Mouse (Mus musculus): Measurements from ENCODE around the gene Erh. TPM values are rescaled to one million over a fixed set of nuclear protein-coding genes. Genes with fewer than 3 reads are reported as not detected.

Erh gene
- polyA plus RNA-seq, 1 experiment: 101 TPM

- Histone ChIP-seq H3K4me1 (ENCODE audit: control insufficient read depth, insufficient read depth, low read length) (no peaks in the 10 kb centered on the region), H3K36me3 (ENCODE audit: control insufficient read depth, insufficient read depth, low read length) (no peaks in the 10 kb centered on the region), H3K27ac (ENCODE audit: control insufficient read depth, insufficient read depth, low read depth, low read length) (no peak overlapping the region), H3K4me3 (ENCODE audit: control insufficient read depth, low read depth, low read length) (no peak overlapping the region; the same call in 1 of the 2 replicates), H3K27me3 (ENCODE audit: control insufficient read depth, insufficient read depth, low read length) (no peaks in the 10 kb centered on the region)
- TF ChIP-seq POLR2A (IDR thresholded peaks at IDR 0.05; ENCODE audit: control insufficient read depth, low read depth, low read length): no peak
- TF ChIP-seq CTCF (IDR thresholded peaks at IDR 0.05; ENCODE audit: control insufficient read depth, insufficient read depth, insufficient replicate concordance, low read depth, low read length): no peak
These were observed 39.4 kb upstream of the Erh start for GRCm38 (mm10) chr12:80683554-80683953.

GRCm38 (mm10) chr12:80681340-80681739 is 37.2 kb upstream of the Erh start:
- H3K4me1 ChIP-seq (ENCODE audit: control insufficient read depth, insufficient read depth, low read length): no peaks in the 10 kb centered on the region
- no peaks in the 10 kb centered on the region for H3K27me3 ChIP-seq (ENCODE audit: control insufficient read depth, insufficient read depth, low read length)
- H3K36me3 ChIP-seq (ENCODE audit: control insufficient read depth, insufficient read depth, low read length): peaks cover 1% of the 10 kb centered on the region; the same call in 1 of the 2 replicates
- no peak overlapping the region for H3K27ac ChIP-seq (ENCODE audit: control insufficient read depth, insufficient read depth, low read depth, low read length)
- H3K4me3 ChIP-seq (ENCODE audit: control insufficient read depth, low read depth, low read length): no peak overlapping the region
- peak; percentile 32; the same call in 1 of the 2 replicates for TF ChIP-seq CTCF (IDR thresholded peaks at IDR 0.05; ENCODE audit: control insufficient read depth, insufficient read depth, insufficient replicate concordance, low read depth, low read length)
- TF ChIP-seq POLR2A (IDR thresholded peaks at IDR 0.05; ENCODE audit: control insufficient read depth, low read depth, low read length): no peak

GRCm38 (mm10) chr12:80673170-80673569 is 29.0 kb upstream of the Erh start:
- Histone ChIP-seq H3K4me1 (ENCODE audit: control insufficient read depth, insufficient read depth, low read length) (no peaks in the 10 kb centered on the region), H3K36me3 (ENCODE audit: control insufficient read depth, insufficient read depth, low read length) (peaks cover 3% of the 10 kb centered on the region; the same call in 1 of the 2 replicates), H3K27ac (ENCODE audit: control insufficient read depth, insufficient read depth, low read depth, low read length) (no peak overlapping the region), H3K27me3 (ENCODE audit: control insufficient read depth, insufficient read depth, low read length) (no peaks in the 10 kb centered on the region), H3K4me3 (ENCODE audit: control insufficient read depth, low read depth, low read length) (no peak overlapping the region)
- TF ChIP-seq POLR2A (IDR thresholded peaks at IDR 0.05; ENCODE audit: control insufficient read depth, low read depth, low read length): no peak
- no peak for TF ChIP-seq CTCF (IDR thresholded peaks at IDR 0.05; ENCODE audit: control insufficient read depth, insufficient read depth, insufficient replicate concordance, low read depth, low read length)

GRCm38 (mm10) chr12:80668391-80668790 is 24.2 kb upstream of the Erh start:
- TF ChIP-seq POLR2A (IDR thresholded peaks at IDR 0.05; ENCODE audit: control insufficient read depth, low read depth, low read length) (no peak), CTCF (IDR thresholded peaks at IDR 0.05; ENCODE audit: control insufficient read depth, insufficient read depth, insufficient replicate concordance, low read depth, low read length) (no peak)
- H3K36me3 ChIP-seq (ENCODE audit: control insufficient read depth, insufficient read depth, low read length): peaks cover 1% of the 10 kb centered on the region; the same call in 1 of the 2 replicates
- no peak overlapping the region for H3K4me3 ChIP-seq (ENCODE audit: control insufficient read depth, low read depth, low read length)
- H3K27me3 ChIP-seq (ENCODE audit: control insufficient read depth, insufficient read depth, low read length): no peaks in the 10 kb centered on the region
- H3K4me1 ChIP-seq (ENCODE audit: control insufficient read depth, insufficient read depth, low read length): no peaks in the 10 kb centered on the region
- no peak overlapping the region for H3K27ac ChIP-seq (ENCODE audit: control insufficient read depth, insufficient read depth, low read depth, low read length)

GRCm38 (mm10) chr12:80663935-80664334 is 19.8 kb upstream of the Erh start:
- Histone ChIP-seq H3K27ac (ENCODE audit: control insufficient read depth, insufficient read depth, low read depth, low read length) (no peak overlapping the region), H3K4me1 (ENCODE audit: control insufficient read depth, insufficient read depth, low read length) (no peaks in the 10 kb centered on the region), H3K36me3 (ENCODE audit: control insufficient read depth, insufficient read depth, low read length) (no peaks in the 10 kb centered on the region; the same call in 1 of the 2 replicates), H3K27me3 (ENCODE audit: control insufficient read depth, insufficient read depth, low read length) (no peaks in the 10 kb centered on the region), H3K4me3 (ENCODE audit: control insufficient read depth, low read depth, low read length) (no peak overlapping the region)
- TF ChIP-seq POLR2A (IDR thresholded peaks at IDR 0.05; ENCODE audit: control insufficient read depth, low read depth, low read length) (no peak), CTCF (IDR thresholded peaks at IDR 0.05; ENCODE audit: control insufficient read depth, insufficient read depth, insufficient replicate concordance, low read depth, low read length) (no peak)

- H3K27ac ChIP-seq (ENCODE audit: control insufficient read depth, insufficient read depth, low read depth, low read length): no peak overlapping the region
- TF ChIP-seq POLR2A (IDR thresholded peaks at IDR 0.05; ENCODE audit: control insufficient read depth, low read depth, low read length): no peak
- no peaks in the 10 kb centered on the region; the same call in 1 of the 2 replicates for H3K36me3 ChIP-seq (ENCODE audit: control insufficient read depth, insufficient read depth, low read length)
- no peaks in the 10 kb centered on the region for H3K27me3 ChIP-seq (ENCODE audit: control insufficient read depth, insufficient read depth, low read length)
- no peaks in the 10 kb centered on the region for H3K4me1 ChIP-seq (ENCODE audit: control insufficient read depth, insufficient read depth, low read length)
- no peak overlapping the region for H3K4me3 ChIP-seq (ENCODE audit: control insufficient read depth, low read depth, low read length)
These were observed 18.2 kb upstream of the Erh start for GRCm38 (mm10) chr12:80662322-80662721.

GRCm38 (mm10) chr12:80658661-80659060 is 14.5 kb upstream of the Erh start:
- no peak overlapping the region for H3K27ac ChIP-seq (ENCODE audit: control insufficient read depth, insufficient read depth, low read depth, low read length)

GRCm38 (mm10) chr12:80654659-80655025 is 10.5 kb upstream of the Erh start:
- Histone ChIP-seq H3K4me3 (ENCODE audit: control insufficient read depth, low read depth, low read length) (no peak overlapping the region), H3K27me3 (ENCODE audit: control insufficient read depth, insufficient read depth, low read length) (no peaks in the 10 kb centered on the region), H3K4me1 (ENCODE audit: control insufficient read depth, insufficient read depth, low read length) (no peaks in the 10 kb centered on the region), H3K36me3 (ENCODE audit: control insufficient read depth, insufficient read depth, low read length) (no peaks in the 10 kb centered on the region), H3K27ac (ENCODE audit: control insufficient read depth, insufficient read depth, low read depth, low read length) (no peak overlapping the region)
- TF ChIP-seq CTCF (IDR thresholded peaks at IDR 0.05; ENCODE audit: control insufficient read depth, insufficient read depth, insufficient replicate concordance, low read depth, low read length) (no peak), POLR2A (IDR thresholded peaks at IDR 0.05; ENCODE audit: control insufficient read depth, low read depth, low read length) (no peak)

More at GRCm38 (mm10) chr12:80658661-80659060, 14.5 kb upstream of the Erh start:
- no peak overlapping the region for H3K4me3 ChIP-seq (ENCODE audit: control insufficient read depth, low read depth, low read length)
- H3K27me3 ChIP-seq (ENCODE audit: control insufficient read depth, insufficient read depth, low read length): no peaks in the 10 kb centered on the region
- TF ChIP-seq POLR2A (IDR thresholded peaks at IDR 0.05; ENCODE audit: control insufficient read depth, low read depth, low read length): no peak
- TF ChIP-seq CTCF (IDR thresholded peaks at IDR 0.05; ENCODE audit: control insufficient read depth, insufficient read depth, insufficient replicate concordance, low read depth, low read length): no peak
- H3K4me1 ChIP-seq (ENCODE audit: control insufficient read depth, insufficient read depth, low read length): no peaks in the 10 kb centered on the region
- no peaks in the 10 kb centered on the region for H3K36me3 ChIP-seq (ENCODE audit: control insufficient read depth, insufficient read depth, low read length)
